Mouse (Mus musculus) lung, embryonic 15.5 days (tissue): ENCODE data around the gene Gm11555. TPM values are rescaled to one million over a fixed set of nuclear protein-coding genes. Genes with fewer than 3 reads are reported as not detected.
"Not testable (repeated sequence)": the region's sequence is repeated elsewhere in the genome, so short reads cannot be mapped to it uniquely, and the experiment has no call there.

ENCODE experiments used
- ATAC-seq: fragments of 200-750 bp; cut with Nextera tagmentation; 2 replicates; pipeline ENCODE4 v1.8.0; 2017; ENCODE audit warnings: moderate number of reproducible peaks, borderline replicate concordance; ENCODE audit not compliant: low FRiP score, low TSS enrichment; ENCODE audit errors: extremely low read depth
- H3K27ac ChIP-seq: fragments of 300-500 bp; sonication (generic); 2 replicates; pipeline ENCODE4 v1.5.1; 2015; ENCODE audit warnings: moderate library complexity, mild to moderate bottlenecking, inconsistent platforms
- H3K27me3 ChIP-seq: fragments of 300-500 bp; sonication (generic); 2 replicates; pipeline ENCODE4 v1.6.1; 2015; ENCODE audit warnings: inconsistent platforms
- H3K36me3 ChIP-seq: fragments of 300-500 bp; sonication (generic); 2 replicates; pipeline ENCODE4 v1.6.1; 2015; ENCODE audit warnings: inconsistent platforms
- H3K4me1 ChIP-seq: fragments of 300-500 bp; sonication (generic); 2 replicates; pipeline ENCODE4 v1.6.1; 2015; ENCODE audit warnings: inconsistent platforms
- H3K4me2 ChIP-seq: fragments of 300-500 bp; sonication (generic); 2 replicates; pipeline ENCODE4 v1.6.1; 2015; ENCODE audit warnings: inconsistent platforms, mild to moderate bottlenecking, moderate library complexity
- H3K4me3 ChIP-seq: fragments of 300-500 bp; sonication (generic); 2 replicates; pipeline ENCODE4 v1.5.1; 2015; ENCODE audit warnings: mild to moderate bottlenecking, inconsistent platforms
- H3K9ac ChIP-seq: fragments of 300-500 bp; sonication (generic); 2 replicates; pipeline ENCODE4 v1.6.1; 2015; ENCODE audit warnings: inconsistent platforms
- H3K9me3 ChIP-seq: fragments of 300-500 bp; sonication (generic); 2 replicates; pipeline ENCODE4 v1.6.1; 2016; ENCODE audit warnings: inconsistent platforms
- WGBS: fragments of 180-500 bp; shearing (Covaris S2); methylation state at CpG from one replicate; pipeline ENCODE4 v1.1.7; 2015; 5-methylcytosine and 5-hydroxymethylcytosine counted together
- polyA plus RNA-seq: library from polyadenylated mRNA; unstranded; fragments of >200 nt; fragmentation: Nextera tagmentation; extraction: Ambion mirVana; gene quantifications from 2 replicates; pipeline ENCODE4 v1.2.1, GENCODE M21; 2015

The Gm11555 gene
- not detected in 2 replicates for polyA plus RNA-seq

DNA sequence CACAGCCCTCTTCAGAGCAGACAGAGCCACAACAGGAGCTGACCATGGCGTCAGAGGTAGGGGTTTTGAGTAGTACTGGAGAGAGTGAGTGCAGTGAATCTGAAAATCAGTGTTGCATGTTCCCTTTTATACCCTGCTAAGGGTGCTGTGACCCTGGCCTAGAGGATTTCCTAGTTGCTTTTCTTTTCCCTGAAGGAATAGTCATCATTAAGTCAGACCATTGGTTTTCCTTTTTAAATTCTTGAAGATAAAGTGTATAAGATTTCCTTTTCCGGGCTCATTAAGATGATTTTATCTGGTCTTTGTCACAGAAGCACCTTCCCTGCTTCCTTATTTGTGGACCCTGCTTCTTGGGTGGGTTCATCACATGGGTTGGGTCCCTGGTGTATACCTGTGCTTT, at the start of gene Gm11555:
Gene Gm11555, minus strand, starts transcription at position 101 of the 400 bp plus-strand sequence.
- H3K27me3 ChIP-seq, result no peaks in the 10 kb centered on the region
- no peak for ATAC-seq

DNA sequence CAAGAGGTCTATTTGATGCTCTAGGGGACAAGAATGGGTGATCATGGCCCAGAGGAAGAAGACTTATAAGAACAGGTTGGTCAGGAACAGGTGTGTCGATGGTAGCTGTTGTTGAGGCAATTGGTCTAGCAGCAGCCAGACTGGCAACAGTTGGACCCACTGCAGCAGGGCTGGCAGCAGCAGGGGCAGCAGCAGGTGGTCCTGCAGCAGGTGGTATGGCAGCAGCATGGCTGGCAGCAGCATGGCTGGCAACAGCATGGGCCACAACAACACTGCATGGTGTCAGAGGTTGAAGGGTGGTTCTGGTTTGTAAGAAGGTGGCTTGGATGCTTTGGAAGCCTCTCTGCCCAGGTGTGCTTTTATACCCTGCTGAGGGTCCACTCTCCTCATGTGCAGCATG, 40.4 kb upstream of the Gm11555 start, which contains the start of gene Gm14190:
Gene Gm14190, minus strand, starts transcription at position 278 of the 400 bp plus-strand sequence.
- H3K27ac ChIP-seq, result no peak within 1 kb of the TSS
- H3K9me3 ChIP-seq, result no peaks in the 10 kb centered on the region
- H3K4me3 ChIP-seq, result no peak within 1 kb of the TSS
- no peaks in the 10 kb centered on the region for H3K4me1 ChIP-seq
- no peak within 1 kb of the TSS for H3K4me2 ChIP-seq
- H3K36me3 ChIP-seq, result no peaks in the 10 kb centered on the region
- no peaks in the 10 kb centered on the region for H3K27me3 ChIP-seq
- H3K9ac ChIP-seq, result no peak within 1 kb of the TSS
- WGBS, result 85% methylated on average over 1 of the region's 1 CpGs
- ATAC-seq, result no peak

More for the DNA sequence above, at the start of gene Gm11555:
- Histone ChIP-seq H3K27ac (no peak within 1 kb of the TSS), H3K9me3 (no peaks in the 10 kb centered on the region), H3K4me2 (no peak within 1 kb of the TSS), H3K36me3 (no peaks in the 10 kb centered on the region), H3K4me1 (no peaks in the 10 kb centered on the region), H3K9ac (no peak within 1 kb of the TSS), H3K4me3 (no peak within 1 kb of the TSS)
- WGBS, result 79% methylated on average over 2 of the region's 2 CpGs

DNA sequence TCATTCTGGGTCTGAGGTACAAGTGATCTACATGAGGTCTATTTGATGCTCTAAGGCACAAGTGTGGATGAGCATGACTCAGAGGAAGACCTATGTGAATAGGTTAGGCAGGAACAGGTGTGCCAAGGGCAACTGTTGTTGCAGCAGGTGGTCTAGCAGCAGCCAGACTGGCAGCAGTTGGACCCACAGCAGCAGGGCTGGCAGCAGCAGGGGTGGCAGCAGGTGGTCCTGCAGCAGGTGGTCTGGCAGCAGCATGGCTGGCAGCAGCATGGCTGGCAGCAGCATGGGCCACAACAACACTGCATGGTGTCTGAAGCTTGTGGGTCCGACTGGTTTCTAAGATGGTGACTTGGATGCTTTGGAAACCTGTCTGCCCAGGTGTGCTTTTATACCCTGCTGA, 35.2 kb upstream of the Gm11555 start:
- not testable (repeated sequence) for H3K9me3 ChIP-seq, H3K27ac ChIP-seq, H3K4me1 ChIP-seq, H3K9ac ChIP-seq, H3K27me3 ChIP-seq, H3K4me2 ChIP-seq, H3K4me3 ChIP-seq, ATAC-seq, H3K36me3 ChIP-seq
- 50% methylated on average over 1 of the region's 1 CpGs for WGBS

DNA sequence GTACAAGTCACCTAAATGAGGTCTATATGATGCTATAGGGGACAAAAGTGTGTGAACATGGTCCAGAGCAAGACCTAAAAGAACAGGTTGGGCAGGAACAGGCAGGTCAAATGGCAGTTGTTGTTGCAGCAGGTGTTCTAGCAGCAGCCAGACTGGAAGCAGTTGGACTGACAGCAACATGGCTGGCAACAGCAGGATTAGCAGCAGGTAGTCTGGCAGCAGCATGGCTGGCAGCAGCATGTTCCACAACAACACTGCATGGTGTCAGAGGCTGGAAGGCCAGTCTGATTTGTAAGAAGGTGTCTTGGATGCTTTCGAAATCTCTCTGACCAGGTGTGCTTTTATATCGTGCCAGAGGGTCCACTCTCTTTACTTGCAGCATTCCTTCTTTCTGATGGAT, 33.4 kb upstream of the Gm11555 start:
- 76% methylated on average over 2 of the region's 2 CpGs for WGBS
- Histone ChIP-seq H3K9ac (no peak overlapping the region), H3K4me3 (no peak overlapping the region), H3K36me3 (no peaks in the 10 kb centered on the region), H3K9me3 (no peaks in the 10 kb centered on the region), H3K4me2 (no peak overlapping the region), H3K4me1 (no peaks in the 10 kb centered on the region), H3K27me3 (no peaks in the 10 kb centered on the region), H3K27ac (no peak overlapping the region)
- ATAC-seq, result no peak

DNA sequence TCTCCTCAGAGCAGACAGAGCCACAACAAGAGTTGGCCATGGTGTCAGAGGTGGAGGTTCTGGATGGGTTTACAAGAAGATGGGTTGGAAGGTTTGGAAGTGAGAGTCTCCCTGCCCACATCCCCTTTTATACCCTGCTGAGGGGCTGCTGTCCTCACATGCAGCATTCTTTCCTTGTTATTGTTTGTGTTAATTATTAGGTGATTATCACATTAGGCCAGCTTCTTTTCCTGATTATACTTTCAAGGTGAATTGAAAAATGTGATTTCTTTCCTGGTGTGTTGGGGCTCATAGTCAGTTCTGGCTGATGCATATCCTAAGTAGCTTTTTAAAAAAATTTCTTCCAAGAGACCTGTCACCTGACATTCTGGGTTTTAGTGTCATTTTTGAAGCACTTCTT, 15.8 kb upstream of the Gm11555 start, which contains the start of gene Krtap4-6:
Gene Krtap4-6, minus strand, starts transcription at position 101 of the 400 bp plus-strand sequence.
- no peak for ATAC-seq
- Histone ChIP-seq H3K9me3 (no peaks in the 10 kb centered on the region), H3K4me2 (no peak within 1 kb of the TSS)

DNA sequence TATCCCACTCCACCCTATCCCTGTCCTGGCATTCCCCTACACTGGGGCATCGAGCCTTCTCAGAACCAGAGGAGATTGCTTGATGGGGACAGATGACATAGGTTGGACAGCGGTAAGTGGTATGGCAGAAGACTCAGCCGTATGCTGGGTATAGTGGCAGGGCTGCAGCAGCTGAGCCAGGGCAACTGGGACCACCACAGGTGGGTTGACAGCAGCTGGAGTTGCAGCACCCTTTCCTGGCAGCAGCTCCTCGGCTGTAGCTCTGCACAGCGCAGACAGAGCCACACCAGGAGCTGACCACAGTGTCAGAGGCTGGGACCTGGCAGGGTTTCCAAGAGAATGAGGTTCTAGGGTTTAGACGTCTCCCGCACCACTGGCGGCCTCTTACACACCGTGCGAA, 12.8 kb upstream of the Gm11555 start:
- Histone ChIP-seq H3K9ac (no peak overlapping the region), H3K9me3 (no peaks in the 10 kb centered on the region), H3K4me1 (no peaks in the 10 kb centered on the region), H3K4me3 (no peak overlapping the region), H3K36me3 (no peaks in the 10 kb centered on the region), H3K27me3 (no peaks in the 10 kb centered on the region), H3K4me2 (no peak overlapping the region), H3K27ac (no peak overlapping the region)
- WGBS, result 82% methylated on average over 10 of the region's 10 CpGs
- no peak for ATAC-seq

More for the DNA sequence above, 15.8 kb upstream of the Gm11555 start, which contains the start of gene Krtap4-6:
- Histone ChIP-seq H3K27me3 (no peaks in the 10 kb centered on the region), H3K4me3 (no peak within 1 kb of the TSS), H3K27ac (no peak within 1 kb of the TSS), H3K4me1 (no peaks in the 10 kb centered on the region), H3K9ac (no peak within 1 kb of the TSS), H3K36me3 (no peaks in the 10 kb centered on the region)

DNA sequence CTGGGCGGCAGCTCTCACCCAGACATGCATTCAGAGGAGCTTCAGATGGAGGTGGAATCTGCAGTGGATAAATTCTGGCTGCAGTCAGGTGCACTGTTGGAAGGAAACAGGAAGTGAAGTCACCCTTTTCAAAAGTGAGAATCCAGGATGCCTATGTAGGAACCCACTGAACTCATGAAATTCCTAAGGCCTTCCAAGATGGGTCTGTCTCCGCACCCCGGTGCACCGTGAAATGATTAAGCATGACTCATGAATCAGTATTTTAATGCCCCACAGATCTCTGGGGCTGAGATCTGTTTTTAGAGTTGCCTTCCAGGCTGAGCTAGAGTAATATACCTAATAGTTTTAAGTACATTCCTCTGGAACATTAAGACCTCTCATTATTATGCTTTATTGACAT, 9.2 kb upstream of the Gm11555 start:
- H3K9ac ChIP-seq, result no peak overlapping the region
- no peaks in the 10 kb centered on the region for H3K4me1 ChIP-seq
- H3K27me3 ChIP-seq, result no peaks in the 10 kb centered on the region
- no peak overlapping the region for H3K27ac ChIP-seq
- no peak overlapping the region for H3K4me3 ChIP-seq
- H3K36me3 ChIP-seq, result no peaks in the 10 kb centered on the region
- no peak for ATAC-seq
- H3K4me2 ChIP-seq, result no peak overlapping the region
- WGBS, result 82% methylated on average over 4 of the region's 4 CpGs
- H3K9me3 ChIP-seq, result no peaks in the 10 kb centered on the region

DNA sequence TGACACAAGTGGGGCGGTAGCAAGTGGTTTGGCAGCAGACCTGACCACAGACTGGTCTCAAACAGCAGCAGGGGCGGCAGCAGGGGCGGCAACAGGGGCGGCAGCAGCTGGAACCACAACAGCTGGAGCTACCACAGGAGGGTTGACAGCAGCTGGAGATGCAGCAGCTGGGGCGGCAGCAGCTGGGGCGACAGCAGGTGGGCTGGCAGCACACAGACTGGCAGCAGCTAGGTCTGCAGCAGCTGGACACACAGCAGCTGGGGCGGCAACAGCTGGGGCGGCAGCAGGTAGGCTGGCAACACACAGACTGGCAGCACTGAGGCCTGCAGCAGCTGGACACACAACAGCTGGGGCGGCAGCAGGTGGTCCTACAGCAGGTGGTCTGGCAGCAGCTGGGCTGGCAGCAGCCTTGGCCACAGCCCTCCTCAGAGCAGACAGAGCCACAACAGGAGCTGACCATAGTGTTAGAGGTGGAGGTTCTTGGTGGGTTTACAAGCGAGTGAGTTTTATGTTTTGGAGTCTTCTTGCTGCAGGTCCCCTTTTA, 8.5 kb upstream of the Gm11555 start, which contains the start of gene Gm11563:
Gene Gm11563, minus strand, starts transcription at position 494 of the 544 bp plus-strand sequence.
- not testable (repeated sequence) for H3K4me3 ChIP-seq, ATAC-seq, H3K9ac ChIP-seq, H3K27me3 ChIP-seq, H3K4me2 ChIP-seq, H3K36me3 ChIP-seq, H3K4me1 ChIP-seq, H3K9me3 ChIP-seq, H3K27ac ChIP-seq
- WGBS, result 52% methylated on average over 10 of the region's 10 CpGs

DNA sequence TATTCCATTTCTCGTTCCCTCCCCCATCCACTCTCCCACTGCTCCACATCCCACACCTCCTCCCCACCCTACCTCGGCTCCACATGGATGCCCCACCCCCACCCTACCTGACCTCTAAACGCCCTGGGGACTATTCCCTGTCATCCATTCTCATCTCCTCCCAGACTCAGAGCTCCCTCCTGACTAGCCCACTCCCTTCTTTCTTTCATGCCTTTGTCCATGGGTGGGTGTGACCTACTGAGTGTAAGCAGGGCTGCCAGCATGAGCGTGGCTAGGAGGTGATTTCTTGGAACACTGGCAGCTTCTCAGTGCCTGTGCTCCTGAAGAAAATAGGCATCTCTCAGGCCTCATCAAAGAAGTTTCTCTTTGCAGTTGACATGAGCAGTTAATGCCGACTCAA, 7.0 kb upstream of the Gm11555 start:
- WGBS, result 49% methylated on average over 5 of the region's 5 CpGs
- H3K9me3 ChIP-seq, result no peaks in the 10 kb centered on the region
- no peaks in the 10 kb centered on the region for H3K27me3 ChIP-seq
- H3K4me3 ChIP-seq, result no peak overlapping the region
- no peak overlapping the region for H3K27ac ChIP-seq
- H3K36me3 ChIP-seq, result no peaks in the 10 kb centered on the region
- H3K9ac ChIP-seq, result no peak overlapping the region
- ATAC-seq, result no peak
- H3K4me2 ChIP-seq, result no peak overlapping the region
- no peaks in the 10 kb centered on the region for H3K4me1 ChIP-seq

DNA sequence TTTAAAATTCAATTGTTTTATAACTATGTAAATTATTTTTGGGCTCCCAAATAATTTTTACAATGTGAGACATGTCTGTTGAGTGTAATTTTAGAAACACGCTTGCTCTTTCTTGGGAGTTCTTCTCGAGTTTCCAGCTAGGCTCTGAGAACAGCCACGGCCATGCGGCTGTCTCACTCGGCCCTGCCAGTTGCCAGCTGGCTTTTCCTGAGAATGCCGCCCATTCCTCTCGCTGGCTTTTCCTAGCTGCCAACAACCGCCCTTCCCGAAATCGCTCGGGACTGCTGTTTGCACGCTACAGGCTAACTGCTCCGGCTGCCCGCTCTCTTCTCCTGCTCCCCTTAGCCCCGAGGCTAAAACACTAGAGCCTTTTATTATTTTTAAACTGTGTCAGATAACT, 3.6 kb downstream of the Gm11555 start:
- WGBS, result 81% methylated on average over 15 of the region's 15 CpGs
- Histone ChIP-seq H3K9ac (no peak overlapping the region), H3K27ac (no peak overlapping the region), H3K9me3 (no peaks in the 10 kb centered on the region), H3K36me3 (no peaks in the 10 kb centered on the region), H3K4me3 (no peak overlapping the region), H3K27me3 (no peaks in the 10 kb centered on the region), H3K4me1 (no peaks in the 10 kb centered on the region), H3K4me2 (no peak overlapping the region)
- ATAC-seq, result no peak

DNA sequence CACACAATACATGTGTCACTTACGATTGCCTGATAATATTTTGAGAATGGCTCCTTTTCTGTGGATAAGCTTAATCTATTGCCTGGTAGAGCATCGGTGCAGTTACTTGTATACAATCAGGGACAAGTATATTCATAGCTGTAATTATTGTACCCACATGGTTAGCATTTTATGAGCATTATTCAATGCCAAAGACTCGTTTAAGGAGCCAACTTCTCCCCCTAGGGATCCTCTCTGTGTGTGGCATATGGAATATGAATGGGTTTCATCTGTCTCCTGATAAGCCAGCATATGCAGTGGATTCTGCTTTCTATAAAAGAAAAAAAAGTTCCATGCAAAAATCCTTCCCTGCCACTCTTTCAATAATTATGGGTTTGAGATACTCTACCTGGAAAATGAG, 5.7 kb downstream of the Gm11555 start:
- ATAC-seq, result no peak
- Histone ChIP-seq H3K9ac (no peak overlapping the region), H3K27ac (no peak overlapping the region), H3K4me1 (no peaks in the 10 kb centered on the region), H3K27me3 (no peaks in the 10 kb centered on the region), H3K36me3 (no peaks in the 10 kb centered on the region), H3K4me3 (no peak overlapping the region), H3K4me2 (no peak overlapping the region), H3K9me3 (no peaks in the 10 kb centered on the region)
- 72% methylated on average over 3 of the region's 3 CpGs for WGBS

DNA sequence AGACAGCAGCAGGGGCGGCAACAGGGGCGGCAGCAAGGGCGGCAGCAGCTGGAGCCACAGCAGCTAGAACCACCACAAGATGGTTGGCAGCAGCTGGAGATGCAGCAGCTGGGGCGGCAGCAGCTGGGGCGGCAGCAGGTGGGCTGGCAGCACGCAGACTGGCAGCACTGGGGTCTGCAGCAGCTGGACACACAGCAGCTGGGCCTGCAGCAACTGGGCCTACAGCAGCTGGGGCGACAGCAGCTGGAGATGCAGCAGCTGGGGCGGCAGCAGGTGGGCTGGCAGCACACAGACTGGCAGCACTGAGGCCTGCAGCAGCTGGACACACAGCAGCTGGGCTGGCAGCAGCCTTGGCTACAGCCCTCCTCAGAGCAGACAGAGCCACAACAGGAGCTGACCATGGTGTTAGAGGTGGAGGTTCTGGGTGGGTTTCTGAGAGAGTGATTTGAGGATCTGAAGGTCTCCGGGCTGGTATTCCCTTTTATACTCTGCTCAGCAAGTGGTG, 6.3 kb downstream of the Gm11555 start, which contains the start of gene Krtap4-7:
Gene Krtap4-7, minus strand, starts transcription at position 455 of the 505 bp plus-strand sequence.
- not testable (repeated sequence) for ATAC-seq, H3K4me3 ChIP-seq, H3K36me3 ChIP-seq, H3K4me2 ChIP-seq, H3K9me3 ChIP-seq, H3K9ac ChIP-seq, H3K4me1 ChIP-seq, H3K27me3 ChIP-seq, H3K27ac ChIP-seq
- 72% methylated on average over 9 of the region's 9 CpGs for WGBS
